Mouse (Mus musculus) hindbrain, embryonic 10.5 days (tissue): ENCODE measurements at regions not wholly inside any gene's neighbourhood (a gene's known extent, or its start where the extent isn't known, plus 50 kb on each side); places are given as distances from the start of the nearest gene placed in this dataset.
A peak's percentile ranks its signal among the peaks of the same experiment; 100 is the strongest.

Experiments used
- DNase-seq: peaks from one replicate; pipeline ENCODE4 v3.0.0-alpha.2; 2017; ENCODE audit warnings: low spot score
- H3K27ac ChIP-seq: fragments of 300-500 bp; sonication (generic); 2 replicates; pipeline ENCODE4 v1.5.1; 2016; ENCODE audit warnings: mild to moderate bottlenecking, moderate library complexity
- H3K27me3 ChIP-seq: fragments of 300-500 bp; sonication (generic); 2 replicates; pipeline ENCODE4 v1.6.1; 2016; ENCODE audit warnings: mild to moderate bottlenecking; ENCODE audit not compliant: poor library complexity, insufficient read depth, severe bottlenecking
- H3K36me3 ChIP-seq: fragments of 300-500 bp; sonication (generic); 2 replicates; pipeline ENCODE4 v1.6.1; 2016; ENCODE audit warnings: mild to moderate bottlenecking, moderate library complexity
- H3K4me1 ChIP-seq: fragments of 300-500 bp; sonication (generic); replicated peaks from 2 replicates; pipeline ENCODE4 v1.6.1; 2016; ENCODE audit warnings: mild to moderate bottlenecking
- H3K4me3 ChIP-seq: fragments of 300-500 bp; sonication (generic); 2 replicates; pipeline ENCODE4 v1.5.1; 2016; ENCODE audit warnings: mild to moderate bottlenecking, moderate library complexity
- H3K9me3 ChIP-seq: fragments of 300-500 bp; sonication (generic); 2 replicates; pipeline ENCODE4 v1.6.1; 2016; ENCODE audit warnings: mild to moderate bottlenecking, moderate library complexity
- WGBS: fragments of 180-500 bp; shearing (Covaris S2); methylation state at CpG from one replicate; pipeline ENCODE4 v1.1.7; 2016; 5-methylcytosine and 5-hydroxymethylcytosine counted together

- Histone ChIP-seq H3K9me3 (no peaks in the 10 kb centered on the region), H3K27me3 (no peaks in the 10 kb centered on the region), H3K4me1 (no peaks in the 10 kb centered on the region), H3K27ac (no peak overlapping the region), H3K4me3 (no peak overlapping the region), H3K36me3 (no peaks in the 10 kb centered on the region)
- WGBS = 81% methylated on average over 2 of the region's 2 CpGs
- DNase-seq = no peak
Measured at GRCm38 (mm10) chr1:104578123-104578522, 190.2 kb upstream of the Cdh20 start.

- Histone ChIP-seq H3K27ac (no peak overlapping the region), H3K27me3 (no peaks in the 10 kb centered on the region), H3K9me3 (no peaks in the 10 kb centered on the region), H3K36me3 (no peaks in the 10 kb centered on the region), H3K4me1 (no peaks in the 10 kb centered on the region), H3K4me3 (no peak overlapping the region)
- no peak for DNase-seq
- 95% methylated on average over 3 of the region's 3 CpGs for WGBS
Measured at GRCm38 (mm10) chr1:104584123-104584522, 184.2 kb upstream of the Cdh20 start.

- Histone ChIP-seq H3K36me3 (no peaks in the 10 kb centered on the region), H3K9me3 (no peaks in the 10 kb centered on the region), H3K4me3 (no peak overlapping the region), H3K4me1 (no peaks in the 10 kb centered on the region), H3K27me3 (no peaks in the 10 kb centered on the region), H3K27ac (no peak overlapping the region)
- no peak for DNase-seq
- whole genome bisulfite sequencing = 80% methylated on average over 6 of the region's 6 CpGs
Measured at GRCm38 (mm10) chr1:104586985-104587384, 181.3 kb upstream of the Cdh20 start.

- Histone ChIP-seq H3K9me3 (no peaks in the 10 kb centered on the region), H3K27ac (no peak overlapping the region), H3K4me3 (no peak overlapping the region), H3K27me3 (no peaks in the 10 kb centered on the region), H3K36me3 (no peaks in the 10 kb centered on the region), H3K4me1 (no peaks in the 10 kb centered on the region)
- WGBS = 80% methylated on average over 3 of the region's 3 CpGs
- DNase-seq = no peak
Measured at GRCm38 (mm10) chr1:104605301-104605700, 163.0 kb upstream of the Cdh20 start.

GRCm38 (mm10) chr1:104609409-104609808 lies 158.9 kb upstream of the Cdh20 start:
- H3K36me3 ChIP-seq = no peaks in the 10 kb centered on the region
- DNase-seq = no peak
- no peak overlapping the region for H3K4me3 ChIP-seq
- H3K27ac ChIP-seq = no peak overlapping the region
- H3K9me3 ChIP-seq = no peaks in the 10 kb centered on the region
- H3K4me1 ChIP-seq = no peaks in the 10 kb centered on the region
- H3K27me3 ChIP-seq = no peaks in the 10 kb centered on the region
- WGBS = 40% methylated on average over 6 of the region's 6 CpGs

GRCm38 (mm10) chr1:104617374-104617773 lies 151.0 kb upstream of the Cdh20 start:
- Histone ChIP-seq H3K4me1 (no peaks in the 10 kb centered on the region), H3K27ac (no peak overlapping the region), H3K36me3 (no peaks in the 10 kb centered on the region), H3K27me3 (no peaks in the 10 kb centered on the region), H3K4me3 (no peak overlapping the region), H3K9me3 (no peaks in the 10 kb centered on the region)
- WGBS = 89% methylated on average over 1 of the region's 1 CpGs
- DNase-seq = no peak

- Histone ChIP-seq H3K4me3 (no peak overlapping the region), H3K27ac (no peak overlapping the region), H3K4me1 (no peaks in the 10 kb centered on the region), H3K9me3 (no peaks in the 10 kb centered on the region), H3K36me3 (no peaks in the 10 kb centered on the region), H3K27me3 (no peaks in the 10 kb centered on the region)
- DNase-seq = no peak
- 86% methylated on average over 2 of the region's 2 CpGs for WGBS
Measured at GRCm38 (mm10) chr1:104619805-104620375, 148.4 kb upstream of the Cdh20 start.

- Histone ChIP-seq H3K27me3 (no peaks in the 10 kb centered on the region), H3K36me3 (no peaks in the 10 kb centered on the region), H3K9me3 (no peaks in the 10 kb centered on the region), H3K27ac (no peak overlapping the region), H3K4me3 (no peak overlapping the region), H3K4me1 (no peaks in the 10 kb centered on the region)
- DNase-seq = no peak
- 65% methylated on average over 2 of the region's 2 CpGs for WGBS
Measured at GRCm38 (mm10) chr1:104625528-104625927, 142.8 kb upstream of the Cdh20 start.

- WGBS = 59% methylated on average over 1 of the region's 1 CpGs
- Histone ChIP-seq H3K27me3 (no peaks in the 10 kb centered on the region), H3K4me3 (no peak overlapping the region), H3K4me1 (0 out of 2 replicates have a peak, but pooled peaks cover 10% of the 10 kb centered on the region), H3K36me3 (no peaks in the 10 kb centered on the region), H3K9me3 (no peaks in the 10 kb centered on the region), H3K27ac (peak overlapping the region; percentile 64)
- no peak for DNase-seq
Measured at GRCm38 (mm10) chr1:104652405-104652804, 115.9 kb upstream of the Cdh20 start.
